Mouse (Mus musculus) heart, postnatal 0 days (tissue): Measurements from ENCODE around the gene Vps4a.

Experiments
- CTCF ChIP-seq: IDR thresholded peaks from 2 replicates; pipeline ENCODE4 v1.5.1; 2016; ENCODE audit warnings: antibody characterized with exemption, control low read depth, low read depth
- EP300 ChIP-seq: IDR thresholded peaks from 2 replicates; pipeline ENCODE4 v1.6.1; 2016; ENCODE audit warnings: antibody characterized with exemption, low read depth

- TF ChIP-seq CTCF (no peak), EP300 (no peak)
Measured at GRCm38 (mm10) chr8:107073706-107074105, 42.7 kb downstream of the Vps4a start.
